Mouse (Mus musculus) cerebral cortex, adult 2 months (tissue): Measurements from ENCODE around the gene Pdlim4.

Experiments used
- WGBS: fragments of 180-500 bp; shearing (Covaris S2); methylation state at CpG from one replicate; pipeline ENCODE4 v1.1.7; 2018; 5-methylcytosine and 5-hydroxymethylcytosine counted together

Gene Pdlim4

DNA sequence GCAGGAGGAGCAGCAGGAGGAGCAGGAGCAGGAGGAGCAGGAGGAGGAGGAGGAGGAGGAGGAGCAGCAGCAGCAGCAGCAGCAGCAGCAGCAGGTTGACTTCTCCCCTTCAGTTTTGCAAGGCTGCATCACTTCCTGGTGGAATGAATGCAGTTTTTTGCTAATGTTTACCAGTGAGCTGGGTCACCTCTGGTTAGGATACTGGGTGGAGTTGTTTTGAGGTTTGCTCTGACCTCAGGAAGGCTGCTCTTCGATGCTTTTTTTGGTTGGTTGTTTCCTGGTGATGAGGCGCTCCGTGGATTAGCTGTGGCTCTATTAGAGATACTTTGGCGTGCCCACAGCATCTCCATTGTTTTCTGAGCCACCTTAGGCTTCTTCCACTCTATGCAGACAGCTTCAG, 51.2 kb downstream of the Pdlim4 start:
- WGBS: 93% methylated on average over 4 of the region's 4 CpGs

DNA sequence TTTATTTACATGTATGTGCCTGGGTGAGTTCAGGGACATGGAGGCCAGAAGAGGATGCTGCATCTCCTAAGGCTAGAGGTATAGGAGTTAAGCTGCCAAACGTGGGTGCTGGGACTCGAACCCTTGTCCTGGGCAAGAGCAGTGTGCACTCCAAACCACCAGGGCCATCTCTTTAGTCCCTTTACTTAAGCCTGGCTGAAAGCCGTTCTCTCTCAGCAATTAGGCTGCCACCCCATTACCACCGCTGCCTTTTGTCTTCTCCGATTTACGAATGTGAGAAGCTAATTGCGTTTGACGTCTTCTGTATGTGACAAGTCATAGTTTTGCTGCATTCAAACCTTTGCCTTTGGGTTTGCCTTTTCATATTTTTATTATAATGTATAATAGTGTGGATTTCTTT, 52.8 kb downstream of the Pdlim4 start:
- 85% methylated on average over 8 of the region's 8 CpGs for WGBS

GRCm38 (mm10) chr11:54012961-54013360, 55.9 kb downstream of the Pdlim4 start:
- WGBS: 92% methylated on average over 5 of the region's 5 CpGs

DNA sequence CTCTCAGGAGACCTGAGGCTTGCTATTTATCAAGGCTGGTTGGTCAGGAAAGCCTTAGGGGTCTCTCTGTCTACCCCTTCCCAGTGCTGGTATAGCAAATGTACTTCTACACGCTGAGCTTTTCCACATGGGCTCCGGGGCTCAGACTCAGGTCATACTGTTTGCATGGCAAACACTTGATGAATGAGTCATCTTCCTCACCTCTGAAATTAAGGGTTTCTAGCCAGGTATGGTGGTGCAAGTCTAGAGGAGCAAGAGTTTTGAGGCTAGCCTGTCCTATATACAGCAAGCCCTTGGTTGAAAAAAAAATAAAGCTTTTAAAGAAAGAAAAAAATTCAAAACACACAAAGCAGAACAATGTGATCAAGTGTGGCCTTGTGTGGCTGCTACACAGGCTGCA, 57.6 kb downstream of the Pdlim4 start:
- 96% methylated on average over 2 of the region's 2 CpGs for WGBS

GRCm38 (mm10) chr11:54008416-54008920, 60.3 kb downstream of the Pdlim4 start:
- 82% methylated on average over 10 of the region's 10 CpGs for WGBS

GRCm38 (mm10) chr11:54007717-54008116, 61.1 kb downstream of the Pdlim4 start:
- WGBS: 68% methylated on average over 11 of the region's 11 CpGs

DNA sequence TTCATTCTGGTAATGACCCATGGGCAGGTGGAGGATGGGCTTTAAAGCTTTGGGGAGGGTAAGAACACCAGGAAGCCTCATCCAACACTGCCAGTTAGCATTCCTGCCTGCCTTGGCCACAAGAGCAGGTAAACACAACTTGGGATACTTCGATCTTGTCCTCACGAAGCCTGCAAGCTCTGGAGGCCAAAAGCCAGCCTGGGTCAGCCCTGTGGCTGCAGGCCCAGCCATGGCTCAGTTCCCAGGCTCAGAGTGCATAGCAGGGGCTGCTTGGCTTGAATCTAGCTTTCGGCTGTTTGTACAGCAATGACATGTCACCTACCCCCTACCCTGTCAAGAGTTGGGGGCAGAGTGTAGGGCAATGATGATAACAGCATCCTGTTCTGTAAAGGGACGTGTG, 61.9 kb downstream of the Pdlim4 start:
- WGBS: 79% methylated on average over 4 of the region's 4 CpGs

- 87% methylated on average over 5 of the region's 5 CpGs for WGBS
Observed at GRCm38 (mm10) chr11:54006362-54006761, 62.5 kb downstream of the Pdlim4 start.
